Mouse (Mus musculus) forebrain, embryonic 15.5 days (tissue): ENCODE measurements around the gene Ube4b. TPM values are rescaled to one million over a fixed set of nuclear protein-coding genes. Genes with fewer than 3 reads are reported as not detected.

Source experiments
- ATAC-seq: fragments of 200-750 bp; cut with Nextera tagmentation; replicated peaks from 2 replicates; pipeline ENCODE4 v1.8.0; 2017; ENCODE audit warnings: mild to moderate bottlenecking, moderate TSS enrichment, moderate library complexity
- H3K27ac ChIP-seq: fragments of 300-500 bp; sonication (generic); replicated peaks from 2 replicates; pipeline ENCODE4 v1.5.1; 2015; ENCODE audit warnings: mild to moderate bottlenecking, inconsistent platforms
- H3K27me3 ChIP-seq: fragments of 300-500 bp; sonication (generic); 2 replicates; pipeline ENCODE4 v1.6.1; 2015; ENCODE audit warnings: inconsistent platforms
- H3K36me3 ChIP-seq: fragments of 300-500 bp; sonication (generic); 2 replicates; pipeline ENCODE4 v1.6.1; 2015; ENCODE audit warnings: mild to moderate bottlenecking, inconsistent platforms
- H3K4me1 ChIP-seq: fragments of 300-500 bp; sonication (generic); 2 replicates; pipeline ENCODE4 v1.6.1; 2015; ENCODE audit warnings: inconsistent platforms
- H3K4me2 ChIP-seq: fragments of 300-500 bp; sonication (generic); replicated peaks from 2 replicates; pipeline ENCODE4 v1.6.1; 2015; ENCODE audit warnings: mild to moderate bottlenecking, inconsistent platforms
- H3K4me3 ChIP-seq: fragments of 300-500 bp; sonication (generic); 2 replicates; pipeline ENCODE4 v1.5.1; 2015; ENCODE audit warnings: mild to moderate bottlenecking, inconsistent platforms
- H3K9ac ChIP-seq: fragments of 300-500 bp; sonication (generic); replicated peaks from 2 replicates; pipeline ENCODE4 v1.6.1; 2015; ENCODE audit warnings: mild to moderate bottlenecking, inconsistent platforms
- H3K9me3 ChIP-seq: fragments of 300-500 bp; sonication (generic); 2 replicates; pipeline ENCODE4 v1.6.1; 2016; ENCODE audit warnings: inconsistent platforms
- WGBS: fragments of 180-500 bp; shearing (Covaris S2); methylation state at CpG from one replicate; pipeline ENCODE4 v1.1.7; 2015; ENCODE audit warnings: mixed read lengths; 5-methylcytosine and 5-hydroxymethylcytosine counted together
- polyA plus RNA-seq: library from polyadenylated mRNA; unstranded; fragments of >200 nt; fragmentation: Nextera tagmentation; extraction: Ambion mirVana; gene quantifications from 2 replicates; pipeline ENCODE4 v1.2.1, GENCODE M21; 2015

The Ube4b gene
- polyA plus RNA-seq, 1 experiment from 2014 or later, result 58.4 TPM

- Histone ChIP-seq H3K9ac (no peak overlapping the region), H3K36me3 (peaks cover 78% of the 10 kb centered on the region), H3K27ac (no peak overlapping the region), H3K27me3 (no peaks in the 10 kb centered on the region), H3K4me1 (no peaks in the 10 kb centered on the region), H3K9me3 (no peaks in the 10 kb centered on the region), H3K4me2 (no peak overlapping the region), H3K4me3 (no peak overlapping the region)
- no peak for ATAC-seq
- 77% methylated on average over 5 of the region's 5 CpGs for WGBS
Observed at GRCm38 (mm10) chr4:149348963-149349362, 77.6 kb downstream of the Ube4b start.

DNA sequence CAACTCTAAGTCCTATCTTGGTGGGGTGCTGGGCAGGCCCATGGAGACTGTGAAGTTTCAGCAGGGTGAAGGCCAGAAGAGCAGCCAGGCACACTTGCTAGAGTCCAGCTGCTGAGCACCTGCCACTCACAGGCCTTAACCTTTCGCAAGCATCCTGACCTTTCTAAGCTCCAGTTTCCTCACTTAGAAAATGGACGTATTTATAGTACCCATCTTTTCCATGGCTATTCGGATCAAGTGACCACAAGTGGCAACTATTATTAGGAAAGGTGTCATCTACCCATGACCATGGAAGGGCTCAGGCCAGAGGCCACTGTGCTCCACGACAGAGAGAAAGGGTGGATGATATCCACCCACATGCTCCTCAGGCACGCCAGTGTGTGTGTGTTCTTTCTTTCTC is 80.7 kb downstream of the Ube4b start:
- ATAC-seq, result no peak
- Histone ChIP-seq H3K4me2 (no peak overlapping the region), H3K27ac (no peak overlapping the region), H3K36me3 (peaks cover 80% of the 10 kb centered on the region), H3K27me3 (no peaks in the 10 kb centered on the region), H3K9ac (no peak overlapping the region), H3K4me1 (no peaks in the 10 kb centered on the region), H3K9me3 (no peaks in the 10 kb centered on the region), H3K4me3 (no peak overlapping the region)
- WGBS, result 88% methylated on average over 5 of the region's 5 CpGs

DNA sequence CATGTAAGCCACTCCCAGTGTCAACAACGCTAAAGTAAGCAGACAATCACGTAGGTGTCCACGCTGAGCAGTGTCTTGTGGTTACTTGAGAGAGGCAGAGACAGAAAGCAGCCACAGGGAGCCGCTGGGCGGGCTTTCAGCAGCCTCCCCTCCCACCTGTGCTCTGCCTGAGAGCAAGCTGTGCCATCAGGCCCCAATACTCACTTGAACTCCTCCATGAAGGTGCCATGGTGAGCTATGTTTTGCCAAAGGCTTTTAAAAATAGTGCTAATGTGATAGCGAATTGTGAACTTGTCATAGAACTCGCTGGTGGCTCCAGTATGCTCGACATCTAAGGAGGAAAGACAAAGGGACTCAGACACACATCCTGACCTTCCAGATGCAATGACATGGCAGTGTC is 82.2 kb downstream of the Ube4b start:
- Histone ChIP-seq H3K4me3 (no peak overlapping the region), H3K9ac (no peak overlapping the region), H3K4me1 (no peaks in the 10 kb centered on the region), H3K36me3 (peaks cover 72% of the 10 kb centered on the region), H3K4me2 (no peak overlapping the region), H3K27me3 (no peaks in the 10 kb centered on the region), H3K9me3 (no peaks in the 10 kb centered on the region), H3K27ac (no peak overlapping the region)
- 85% methylated on average over 8 of the region's 8 CpGs for WGBS
- ATAC-seq, result no peak

- no peak overlapping the region for H3K4me2 ChIP-seq
- no peak overlapping the region for H3K4me3 ChIP-seq
- no peaks in the 10 kb centered on the region for H3K9me3 ChIP-seq
- H3K36me3 ChIP-seq, result peaks cover 75% of the 10 kb centered on the region
- WGBS, result 73% methylated on average over 2 of the region's 2 CpGs
- H3K4me1 ChIP-seq, result no peaks in the 10 kb centered on the region
- no peaks in the 10 kb centered on the region for H3K27me3 ChIP-seq
- ATAC-seq, result no peak
- H3K27ac ChIP-seq, result no peak overlapping the region
- no peak overlapping the region for H3K9ac ChIP-seq
Observed at GRCm38 (mm10) chr4:149340680-149341079, 85.9 kb downstream of the Ube4b start.

- H3K9me3 ChIP-seq, result no peaks in the 10 kb centered on the region
- no peak overlapping the region for H3K4me2 ChIP-seq
- H3K4me1 ChIP-seq, result no peaks in the 10 kb centered on the region
- H3K4me3 ChIP-seq, result no peak overlapping the region
- H3K27ac ChIP-seq, result no peak overlapping the region
- peaks cover 79% of the 10 kb centered on the region for H3K36me3 ChIP-seq
- whole genome bisulfite sequencing, result 79% methylated on average over 5 of the region's 5 CpGs
- no peak for ATAC-seq
- no peaks in the 10 kb centered on the region for H3K27me3 ChIP-seq
- H3K9ac ChIP-seq, result no peak overlapping the region
Observed at GRCm38 (mm10) chr4:149339426-149340214, 86.9 kb downstream of the Ube4b start.

- Histone ChIP-seq H3K4me2 (no peak overlapping the region), H3K9me3 (no peaks in the 10 kb centered on the region), H3K36me3 (peaks cover 79% of the 10 kb centered on the region), H3K4me3 (no peak overlapping the region), H3K27me3 (no peaks in the 10 kb centered on the region), H3K27ac (no peak overlapping the region), H3K4me1 (no peaks in the 10 kb centered on the region), H3K9ac (no peak overlapping the region)
- no peak for ATAC-seq
- WGBS, result 85% methylated on average over 2 of the region's 2 CpGs
Observed at GRCm38 (mm10) chr4:149338137-149338536, 88.4 kb downstream of the Ube4b start.

DNA sequence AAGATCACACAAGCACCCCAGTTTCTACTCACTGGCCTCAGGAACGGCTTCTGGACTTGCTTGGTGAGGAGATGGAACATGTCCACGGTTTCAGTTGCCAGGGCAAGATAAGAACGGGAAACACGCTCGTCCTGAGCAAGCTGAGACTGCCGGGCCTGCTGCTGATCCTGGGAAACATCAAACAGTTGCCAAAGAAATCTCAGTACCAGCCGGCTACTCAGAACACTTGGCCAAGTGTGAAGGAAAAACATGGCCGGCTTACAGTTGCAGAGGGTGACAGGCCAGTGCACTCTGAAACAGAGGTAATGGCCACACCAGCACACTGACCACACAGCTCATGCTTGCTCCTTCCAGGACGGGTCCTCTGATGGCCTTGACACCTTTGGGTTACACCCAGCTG is 89.2 kb downstream of the Ube4b start:
- Histone ChIP-seq H3K36me3 (peaks cover 79% of the 10 kb centered on the region), H3K4me2 (no peak overlapping the region), H3K9ac (no peak overlapping the region), H3K27ac (no peak overlapping the region), H3K4me1 (no peaks in the 10 kb centered on the region), H3K9me3 (no peaks in the 10 kb centered on the region), H3K27me3 (no peaks in the 10 kb centered on the region), H3K4me3 (no peak overlapping the region)
- WGBS, result 90% methylated on average over 9 of the region's 9 CpGs
- no peak for ATAC-seq

DNA sequence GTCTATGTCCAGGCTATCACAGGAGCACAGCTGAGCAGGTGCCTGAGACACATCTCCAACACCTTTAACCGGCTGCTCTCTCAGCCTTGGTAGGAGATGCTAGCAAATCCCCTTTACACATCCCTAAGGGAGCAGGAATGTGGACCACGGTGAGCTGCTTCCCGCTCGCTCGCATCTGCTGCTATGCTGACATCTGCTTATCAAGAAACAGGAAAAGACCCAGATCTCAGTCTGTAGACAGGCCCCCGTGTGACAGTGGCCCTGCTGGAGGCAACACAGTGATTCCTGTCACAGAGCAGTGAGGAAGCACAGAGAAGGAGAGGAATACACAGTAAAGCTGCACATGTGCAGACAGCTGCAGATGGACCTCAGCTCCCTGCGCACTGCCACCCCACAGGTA is 90.2 kb downstream of the Ube4b start:
- 94% methylated on average over 7 of the region's 7 CpGs for WGBS
- ATAC-seq, result no peak
- H3K36me3 ChIP-seq, result peaks cover 75% of the 10 kb centered on the region

GRCm38 (mm10) chr4:149334881-149335280 is 91.7 kb downstream of the Ube4b start:
- H3K4me3 ChIP-seq, result no peak overlapping the region
- no peak overlapping the region for H3K4me2 ChIP-seq
- H3K27me3 ChIP-seq, result no peaks in the 10 kb centered on the region
- WGBS, result 96% methylated on average over 11 of the region's 11 CpGs
- no peaks in the 10 kb centered on the region for H3K4me1 ChIP-seq
- no peak overlapping the region for H3K27ac ChIP-seq
- peaks cover 83% of the 10 kb centered on the region for H3K36me3 ChIP-seq
- no peaks in the 10 kb centered on the region for H3K9me3 ChIP-seq
- ATAC-seq, result no peak
- H3K9ac ChIP-seq, result no peak overlapping the region

More for the DNA sequence above, 90.2 kb downstream of the Ube4b start:
- no peaks in the 10 kb centered on the region for H3K27me3 ChIP-seq
- no peak overlapping the region for H3K27ac ChIP-seq
- H3K9me3 ChIP-seq, result no peaks in the 10 kb centered on the region
- no peak overlapping the region for H3K4me2 ChIP-seq
- no peak overlapping the region for H3K9ac ChIP-seq
- no peaks in the 10 kb centered on the region for H3K4me1 ChIP-seq
- H3K4me3 ChIP-seq, result no peak overlapping the region

- no peak overlapping the region for H3K4me2 ChIP-seq
- 85% methylated on average over 7 of the region's 7 CpGs for WGBS
- no peaks in the 10 kb centered on the region for H3K9me3 ChIP-seq
- H3K27me3 ChIP-seq, result no peaks in the 10 kb centered on the region
- H3K36me3 ChIP-seq, result peaks cover 85% of the 10 kb centered on the region
- H3K4me3 ChIP-seq, result no peak overlapping the region
- no peak overlapping the region for H3K27ac ChIP-seq
- H3K4me1 ChIP-seq, result no peaks in the 10 kb centered on the region
- no peak for ATAC-seq
- H3K9ac ChIP-seq, result no peak overlapping the region
Observed at GRCm38 (mm10) chr4:149332726-149333125, 93.8 kb downstream of the Ube4b start.

- Histone ChIP-seq H3K4me3 (no peak overlapping the region), H3K9me3 (no peaks in the 10 kb centered on the region), H3K27ac (no peak overlapping the region), H3K36me3 (peaks cover 73% of the 10 kb centered on the region), H3K9ac (no peak overlapping the region), H3K4me1 (no peaks in the 10 kb centered on the region), H3K27me3 (no peaks in the 10 kb centered on the region), H3K4me2 (no peak overlapping the region)
- 95% methylated on average over 5 of the region's 5 CpGs for WGBS
- no peak for ATAC-seq
Observed at GRCm38 (mm10) chr4:149330495-149330894, 96.1 kb downstream of the Ube4b start.

GRCm38 (mm10) chr4:149328735-149329134 is 97.8 kb downstream of the Ube4b start:
- H3K4me1 ChIP-seq, result no peaks in the 10 kb centered on the region
- H3K27me3 ChIP-seq, result no peaks in the 10 kb centered on the region
- WGBS, result 77% methylated on average over 4 of the region's 4 CpGs
- H3K36me3 ChIP-seq, result peaks cover 56% of the 10 kb centered on the region
- no peaks in the 10 kb centered on the region for H3K9me3 ChIP-seq
- no peak overlapping the region for H3K9ac ChIP-seq
- ATAC-seq, result no peak
- no peak overlapping the region for H3K4me2 ChIP-seq
- H3K4me3 ChIP-seq, result no peak overlapping the region
- no peak overlapping the region for H3K27ac ChIP-seq

DNA sequence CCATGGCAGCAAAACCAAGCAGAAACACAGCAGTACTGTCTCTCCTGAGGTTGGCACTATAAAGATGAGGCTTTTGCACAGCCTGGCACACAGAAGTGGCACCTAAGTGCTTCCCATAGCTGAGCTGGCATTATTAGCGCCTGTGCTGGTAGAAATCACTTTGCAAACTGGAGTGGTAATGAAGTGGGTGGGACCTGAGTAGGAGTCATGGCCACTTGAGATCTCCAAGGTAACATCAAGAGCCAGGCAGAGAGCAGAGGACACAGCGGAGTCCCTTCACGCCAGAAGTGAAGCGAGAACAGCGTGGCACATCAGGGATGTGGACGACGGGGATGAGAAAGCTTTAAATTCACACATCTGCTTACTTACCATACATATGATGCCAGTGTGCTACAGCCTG is 99.3 kb downstream of the Ube4b start:
- ATAC-seq, result no peak
- Histone ChIP-seq H3K27me3 (no peaks in the 10 kb centered on the region), H3K4me3 (no peak overlapping the region), H3K9ac (no peak overlapping the region), H3K9me3 (no peaks in the 10 kb centered on the region), H3K4me2 (no peak overlapping the region), H3K4me1 (no peaks in the 10 kb centered on the region), H3K27ac (0 out of 2 replicates have a peak overlapping the region, but pooled peaks have one; percentile 5), H3K36me3 (peaks cover 42% of the 10 kb centered on the region)
- WGBS, result 73% methylated on average over 7 of the region's 7 CpGs
